Mouse (Mus musculus) lung, embryonic 14.5 days (tissue): ENCODE measurements around the gene Gm39115. TPM values are rescaled to one million over a fixed set of nuclear protein-coding genes. Genes with fewer than 3 reads are reported as not detected.

ENCODE experiments used
- ATAC-seq: fragments of 200-750 bp; cut with Nextera tagmentation; 2 replicates; pipeline ENCODE4 v1.8.0; 2017; ENCODE audit warnings: mild to moderate bottlenecking, moderate TSS enrichment, moderate library complexity; ENCODE audit not compliant: insufficient read depth
- DNase-seq: peaks from one replicate; pipeline ENCODE4 v3.0.0-alpha.2; 2015
- H3K27ac ChIP-seq: fragments of 300-500 bp; sonication (generic); 2 replicates; pipeline ENCODE4 v1.5.1; 2014; ENCODE audit warnings: low read depth, mild to moderate bottlenecking, moderate library complexity
- H3K27me3 ChIP-seq: fragments of 300-500 bp; sonication (generic); 2 replicates; pipeline ENCODE4 v1.6.1; 2014; ENCODE audit warnings: low read length, control low read depth; ENCODE audit not compliant: insufficient read depth
- H3K36me3 ChIP-seq: fragments of 300-500 bp; sonication (generic); 2 replicates; pipeline ENCODE4 v1.6.1; 2014; ENCODE audit warnings: control low read depth; ENCODE audit not compliant: insufficient read depth
- H3K4me1 ChIP-seq: fragments of 300-500 bp; sonication (generic); 2 replicates; pipeline ENCODE4 v1.6.1; 2014; ENCODE audit warnings: antibody characterized with exemption, control low read depth; ENCODE audit not compliant: insufficient read depth
- H3K4me2 ChIP-seq: fragments of 300-500 bp; sonication (generic); 2 replicates; pipeline ENCODE4 v1.6.1; 2014; ENCODE audit warnings: mild to moderate bottlenecking
- H3K4me3 ChIP-seq: fragments of 300-500 bp; sonication (generic); 2 replicates; pipeline ENCODE4 v1.5.1; 2014; ENCODE audit warnings: low read depth, low read length
- H3K9ac ChIP-seq: fragments of 300-500 bp; sonication (generic); 2 replicates; pipeline ENCODE4 v1.6.1; 2014
- H3K9me3 ChIP-seq: fragments of 300-500 bp; sonication (generic); 2 replicates; pipeline ENCODE4 v1.6.1; 2016; ENCODE audit warnings: low read depth, low read length, control low read depth
- CTCF ChIP-seq: IDR thresholded peaks from 2 replicates; pipeline ENCODE4 v1.5.1; 2016; ENCODE audit warnings: antibody characterized with exemption, low read depth
- WGBS: fragments of 180-500 bp; shearing (Covaris S2); extraction: QIAGEN DNeasy Blood & Tissue Kit; methylation state at CpG from one replicate; pipeline ENCODE4 v1.1.7; 2014; 5-methylcytosine and 5-hydroxymethylcytosine counted together
- polyA plus RNA-seq: library from polyadenylated mRNA; unstranded; fragments of >200 nt; fragmentation: Nextera tagmentation; extraction: Ambion mirVana; gene quantifications from 2 replicates; pipeline ENCODE4 v1.2.1, GENCODE M21; 2014

Gm39115 gene
- polyA plus RNA-seq, 1 experiment from 2014 or later = not detected

GRCm38 (mm10) chr7:142088886-142089285 lies 46.9 kb downstream of the Gm39115 start:
- Histone ChIP-seq H3K9ac (no peak overlapping the region), H3K27ac (no peak overlapping the region), H3K4me1 (peaks cover 13% of the 10 kb centered on the region), H3K4me2 (no peak overlapping the region), H3K4me3 (no peak overlapping the region), H3K27me3 (peaks cover 19% of the 10 kb centered on the region), H3K36me3 (no peaks in the 10 kb centered on the region), H3K9me3 (no peaks in the 10 kb centered on the region)
- TF ChIP-seq CTCF = no peak
- WGBS = 7% methylated on average over 5 of the region's 5 CpGs
- DNase-seq (peak; percentile 73), ATAC-seq (peak; percentile 68; the same call in 1 of the 2 replicates)

GRCm38 (mm10) chr7:142087069-142087652 lies 48.7 kb downstream of the Gm39115 start:
- H3K9ac ChIP-seq = no peak overlapping the region
- H3K4me3 ChIP-seq = no peak overlapping the region
- H3K4me2 ChIP-seq = no peak overlapping the region
- TF ChIP-seq CTCF = no peak
- H3K27ac ChIP-seq = no peak overlapping the region
- peaks cover 24% of the 10 kb centered on the region for H3K27me3 ChIP-seq
- H3K9me3 ChIP-seq = no peaks in the 10 kb centered on the region
- H3K4me1 ChIP-seq = peaks cover 15% of the 10 kb centered on the region
- DNase-seq (no peak), ATAC-seq (no peak)
- peaks cover 4% of the 10 kb centered on the region; the same call in 1 of the 2 replicates for H3K36me3 ChIP-seq
- 72% methylated on average over 1 of the region's 1 CpGs for WGBS

GRCm38 (mm10) chr7:142086159-142086905 lies 49.5 kb downstream of the Gm39115 start:
- no peak overlapping the region for H3K4me2 ChIP-seq
- 61% methylated on average over 4 of the region's 4 CpGs for WGBS
- no peak for DNase-seq
- peaks cover 31% of the 10 kb centered on the region for H3K27me3 ChIP-seq
- no peaks in the 10 kb centered on the region for H3K9me3 ChIP-seq
- H3K9ac ChIP-seq = no peak overlapping the region
- TF ChIP-seq CTCF = no peak
- no peak overlapping the region for H3K4me3 ChIP-seq
- H3K27ac ChIP-seq = no peak overlapping the region; the same call in 1 of the 2 replicates
- peaks cover 5% of the 10 kb centered on the region; the same call in 1 of the 2 replicates for H3K36me3 ChIP-seq
- H3K4me1 ChIP-seq = peaks cover 15% of the 10 kb centered on the region
- no peak for ATAC-seq

Other genes starting within 250 kb of the Gm39115 start
- 50.3 and 54.5 TPM in 2 replicates for gene Tollip, start 217.5 kb downstream of the Gm39115 start, polyA plus RNA-seq
- 0.81 and 0.88 TPM in 2 replicates for gene Brsk2, start 186.3 kb downstream of the Gm39115 start, polyA plus RNA-seq
- gene Mob2, start 75.0 kb downstream of the Gm39115 start, polyA plus RNA-seq = 76.2 and 78.4 TPM in 2 replicates
- 1.8 and 1.9 TPM in 2 replicates for gene Dusp8, start 40.2 kb downstream of the Gm39115 start, polyA plus RNA-seq
- not detected in 2 replicates for gene Gm45618, start 15.3 kb downstream of the Gm39115 start, polyA plus RNA-seq
- not detected in 2 replicates for gene Gm45337, start 8.6 kb upstream of the Gm39115 start, polyA plus RNA-seq
- gene Gm29735, start 21.1 kb upstream of the Gm39115 start, polyA plus RNA-seq = not detected in 2 replicates
- gene Gm4553, start 29.7 kb upstream of the Gm39115 start, polyA plus RNA-seq = not detected in 2 replicates
- not detected in 2 replicates for gene Krtap5-2, start 40.0 kb upstream of the Gm39115 start, polyA plus RNA-seq
- gene Gm10153, start 54.4 kb upstream of the Gm39115 start, polyA plus RNA-seq = not detected in 2 replicates
- gene Krtap5-3, start 65.3 kb upstream of the Gm39115 start, polyA plus RNA-seq = not detected in 2 replicates
- gene Gm7579, start 75.8 kb upstream of the Gm39115 start, polyA plus RNA-seq = not detected in 2 replicates
- gene Krtap5-5, start 93.9 kb upstream of the Gm39115 start, polyA plus RNA-seq = not detected in 2 replicates
- not detected in 2 replicates for gene Gm40460, start 105.0 kb upstream of the Gm39115 start, polyA plus RNA-seq
- gene Gm2431, start 122.3 kb upstream of the Gm39115 start, polyA plus RNA-seq = not detected in 2 replicates
- not detected in 2 replicates for gene Gm4559, start 138.3 kb upstream of the Gm39115 start, polyA plus RNA-seq
- not detected in 2 replicates for gene Krtap5-1, start 161.1 kb upstream of the Gm39115 start, polyA plus RNA-seq
- gene Krtap5-4, start 167.5 kb upstream of the Gm39115 start, polyA plus RNA-seq = not detected in 2 replicates
- gene Ifitm10, start 237.7 kb upstream of the Gm39115 start, polyA plus RNA-seq = 3.4 and 4.0 TPM in 2 replicates
- 3.0 TPM in 1 of 2 replicates, not detected in the other for gene Gm49369, start 246.6 kb upstream of the Gm39115 start, polyA plus RNA-seq